ENCODE assay signal across 8 mouse cellular contexts in genomic region chr4:126619691-126620330, GRCm38 (mm10). TPM values are rescaled to one million over a fixed set of nuclear protein-coding genes. Genes with fewer than 3 reads are reported as not detected.
DNase-seq lines count a peak whose midpoint lies in the region; ATAC-seq and TF ChIP-seq lines count a peak whose summit lies in the region.

No protein-coding gene starts in this region.

- H3K4me2 ChIP-seq in lung, embryonic 15.5 days, result peak overlapping the region; percentile 65
- H3K4me2 ChIP-seq in limb, embryonic 12.5 days, result peak overlapping the region; percentile 76

- WGBS in lung, embryonic 15.5 days, result 4% methylated on average over 33 of the region's 33 CpGs
- 9% methylated on average over 33 of the region's 33 CpGs for WGBS in lung, adult 2 months
- WGBS in forebrain, embryonic 10.5 days, result under 1% methylated on average over 33 of the region's 33 CpGs
- WGBS in limb, embryonic 12.5 days, result 2% methylated on average over 33 of the region's 33 CpGs

- ATAC-seq in lung, embryonic 15.5 days (ENCODE audit: borderline replicate concordance, extremely low read depth, low FRiP score, low TSS enrichment), result no peak
- peak; percentile 53 for ATAC-seq in limb, embryonic 12.5 days (ENCODE audit: insufficient number of reproducible peaks, insufficient read depth, low FRiP score, low TSS enrichment, low read depth)
- ATAC-seq in activated CD4-positive, CD25-positive, alpha-beta regulatory T cell, adult 4 months, result no peak

- DNase-seq in lung, adult 2 months, result no peak
- DNase-seq in forebrain, embryonic 10.5 days (ENCODE audit: extremely low spot score, low spot score), result peak; percentile 62
- DNase-seq in retina, postnatal 1 day, result peak; percentile 71
- no peak for DNase-seq in thymus, postnatal 36 days
- no peak for DNase-seq in cerebellum, postnatal 25 days

- peaks cover 7% of the 10 kb centered on the region for H3K4me1 ChIP-seq in lung, embryonic 15.5 days
- H3K4me1 ChIP-seq in lung, adult 2 months (ENCODE audit: control insufficient read depth, insufficient read depth, low read length), result no peaks in the 10 kb centered on the region
- H3K4me1 ChIP-seq in forebrain, embryonic 10.5 days, result peaks cover 18% of the 10 kb centered on the region
- peaks cover 14% of the 10 kb centered on the region for H3K4me1 ChIP-seq in limb, embryonic 12.5 days (replicated peaks)

- H3K9ac ChIP-seq in lung, embryonic 15.5 days, result peak overlapping the region; percentile 33; the same call in 1 of the 2 replicates
- peak overlapping the region; percentile 61 for H3K9ac ChIP-seq in limb, embryonic 12.5 days (replicated peaks)

- no peak for TF ChIP-seq CTCF in lung, adult 2 months (IDR thresholded peaks at IDR 0.05; ENCODE audit: insufficient read depth, low read length)

- H3K9me3 ChIP-seq in lung, embryonic 15.5 days, result no peaks in the 10 kb centered on the region
- H3K9me3 ChIP-seq in forebrain, embryonic 10.5 days, result no peaks in the 10 kb centered on the region
- H3K9me3 ChIP-seq in limb, embryonic 12.5 days, result no peaks in the 10 kb centered on the region

- H3K27me3 ChIP-seq in lung, embryonic 15.5 days, result peaks cover 27% of the 10 kb centered on the region
- peaks cover 86% of the 10 kb centered on the region for H3K27me3 ChIP-seq in forebrain, embryonic 10.5 days (ENCODE audit: poor library complexity, severe bottlenecking)
- 0 out of 2 replicates have a peak, but pooled peaks cover 8% of the 10 kb centered on the region for H3K27me3 ChIP-seq in limb, embryonic 12.5 days

- no peaks in the 10 kb centered on the region for H3K36me3 ChIP-seq in lung, embryonic 15.5 days
- H3K36me3 ChIP-seq in forebrain, embryonic 10.5 days (replicated peaks), result no peaks in the 10 kb centered on the region
- no peaks in the 10 kb centered on the region for H3K36me3 ChIP-seq in limb, embryonic 12.5 days

- peak overlapping the region; percentile 30 for H3K4me3 ChIP-seq in lung, embryonic 15.5 days
- H3K4me3 ChIP-seq in lung, adult 2 months (replicated peaks; ENCODE audit: extremely low read depth, low read depth, low read length), result no peak overlapping the region
- peak overlapping the region; percentile 44 for H3K4me3 ChIP-seq in forebrain, embryonic 10.5 days
- peak overlapping the region; percentile 40 for H3K4me3 ChIP-seq in limb, embryonic 12.5 days (replicated peaks)

- no peak for TF ChIP-seq POLR2A in lung, adult 2 months (IDR thresholded peaks at IDR 0.05; ENCODE audit: borderline replicate concordance, extremely low read depth, low read depth, low read length)

- H3K27ac ChIP-seq in lung, embryonic 15.5 days, result no peak overlapping the region
- peak overlapping the region; percentile 87 for H3K27ac ChIP-seq in forebrain, embryonic 10.5 days
- H3K27ac ChIP-seq in limb, embryonic 12.5 days, result peak overlapping the region; percentile 74

RNA-seq across cellular contexts. Expression of gene 5730409E04Rik, which starts 10.2 kb away (rescaled TPM):
- 2.1 and 2.3 TPM in 2 replicates for polyA plus RNA-seq in lung, embryonic 15.5 days (2015; fragmentation: Nextera tagmentation; extraction: Ambion mirVana)
- polyA plus RNA-seq in lung, adult 2 months (2012; rRNA removed), result 13.5 and 15.2 TPM in 2 replicates
- 0.94 and 1.3 TPM in 2 replicates for polyA plus RNA-seq in forebrain, embryonic 10.5 days (2016; fragmentation: Nextera tagmentation; extraction: Ambion mirVana)
- polyA plus RNA-seq in limb, embryonic 12.5 days (2016; fragmentation: Nextera tagmentation; extraction: Ambion mirVana), result 2.5 and 2.6 TPM in 2 replicates
- under 1 TPM; 0.17 to 0.34 TPM for polyA plus RNA-seq in activated CD4-positive, CD25-positive, alpha-beta regulatory T cell, adult 4 months (2017; shearing (Covaris generic))

RNA-seq across cellular contexts. Expression of gene Psmb2, which starts 57.6 kb away (rescaled TPM):
- polyA plus RNA-seq in lung, embryonic 15.5 days (2015; fragmentation: Nextera tagmentation; extraction: Ambion mirVana), result 487 and 509 TPM in 2 replicates
- 110 and 146 TPM in 2 replicates for polyA plus RNA-seq in lung, adult 2 months (2012; rRNA removed)
- 588 and 605 TPM in 2 replicates for polyA plus RNA-seq in forebrain, embryonic 10.5 days (2016; fragmentation: Nextera tagmentation; extraction: Ambion mirVana)
- polyA plus RNA-seq in limb, embryonic 12.5 days (2016; fragmentation: Nextera tagmentation; extraction: Ambion mirVana), result 491 and 499 TPM in 2 replicates
- 100 to 1,000 TPM; 372 to 427 TPM for polyA plus RNA-seq in activated CD4-positive, CD25-positive, alpha-beta regulatory T cell, adult 4 months (2017; shearing (Covaris generic))

Comparison
In these comparisons a context has a peak if more than half of its experiments do, and no peak if none do; other contexts are left out.
1. DNase-seq: peak in forebrain, embryonic 10.5 days (single experiment) and retina, postnatal 1 day (single experiment); none in lung, adult 2 months (single experiment), thymus, postnatal 36 days (0 of 2) and cerebellum, postnatal 25 days (0 of 2).